Mouse (Mus musculus) cortical plate, adult 2 months (tissue): ENCODE measurements around the gene Tmprss6.

ENCODE experiments used
- CTCF ChIP-seq: fragments of 200-500 bp; IDR thresholded peaks from 2 replicates; pipeline ENCODE4 v1.5.1; 2011; ENCODE audit warnings: mild to moderate bottlenecking, control low read depth, low read length; ENCODE audit not compliant: insufficient read depth; ENCODE audit errors: extremely low read depth
- POLR2A ChIP-seq: fragments of 200-500 bp; IDR thresholded peaks from 2 replicates; pipeline ENCODE4 v1.6.1; 2011; ENCODE audit warnings: mild to moderate bottlenecking, low read length, control low read depth; ENCODE audit not compliant: insufficient read depth; ENCODE audit errors: extremely low read depth

DNA sequence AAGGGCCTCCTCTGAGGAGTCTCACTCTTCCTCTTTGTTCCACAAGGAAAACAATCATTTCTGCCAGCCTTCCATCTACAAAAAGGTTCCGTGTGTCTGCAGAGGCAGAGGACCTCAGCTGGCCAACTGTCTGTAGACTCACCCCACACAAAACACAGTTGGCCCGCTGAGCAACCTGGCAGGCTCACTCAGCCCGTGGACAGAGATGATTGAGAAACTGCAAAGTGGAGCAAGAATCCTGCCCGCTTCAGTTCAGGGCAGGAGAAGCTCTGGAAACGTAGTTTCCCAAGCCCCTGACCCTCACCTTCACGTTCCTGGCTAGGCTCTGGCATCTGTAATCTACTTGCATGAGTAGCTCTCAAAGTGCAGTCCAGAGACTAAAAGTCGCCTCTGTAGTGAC is 21.3 kb downstream of the Tmprss6 start:
- TF ChIP-seq POLR2A (no peak), CTCF (no peak)
